Mouse (Mus musculus) retina, adult 2 months (tissue): ENCODE data around the gene Mgat4e.
A peak's percentile ranks its signal among the peaks of the same experiment; 100 is the strongest.

Experiments
- DNase-seq: peaks from one replicate; pipeline ENCODE4 v3.0.0-alpha.2; 2012; ENCODE audit warnings: low read depth, low spot score

The Mgat4e gene

DNA sequence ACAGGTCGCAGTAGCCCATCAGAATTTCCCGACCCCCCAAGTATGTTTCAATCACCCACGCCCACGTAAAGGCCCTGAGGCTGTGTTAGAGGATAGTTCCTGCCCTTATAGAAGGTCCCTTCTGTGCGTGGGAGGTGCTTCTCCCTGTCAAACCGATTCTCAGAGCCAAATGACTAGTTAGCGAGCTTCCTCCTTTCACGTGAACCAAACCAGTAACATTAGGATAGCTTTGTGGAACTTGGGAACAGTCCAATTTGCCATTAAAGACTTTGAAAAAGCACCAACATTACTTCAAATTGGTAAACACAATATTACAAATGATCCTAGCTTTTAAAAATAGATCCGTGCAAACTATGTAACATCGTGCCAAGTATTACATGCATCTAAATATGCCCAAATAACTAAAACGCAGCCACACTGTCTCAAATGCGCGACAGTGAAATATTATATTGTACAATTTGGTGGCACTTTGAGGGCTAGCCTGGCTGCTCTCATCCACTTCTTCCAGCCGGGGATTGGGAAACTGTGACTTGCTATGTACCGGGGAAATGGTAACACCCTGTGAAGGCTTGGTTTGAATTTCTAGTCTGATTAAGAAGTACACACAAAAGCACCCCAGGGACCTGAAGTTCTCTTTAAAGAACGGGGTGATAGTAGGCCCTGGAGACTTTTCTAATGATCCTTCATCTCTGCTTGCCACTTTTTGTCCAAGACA, 35.4 kb downstream of the Mgat4e start:
- no peak for DNase-seq

DNA sequence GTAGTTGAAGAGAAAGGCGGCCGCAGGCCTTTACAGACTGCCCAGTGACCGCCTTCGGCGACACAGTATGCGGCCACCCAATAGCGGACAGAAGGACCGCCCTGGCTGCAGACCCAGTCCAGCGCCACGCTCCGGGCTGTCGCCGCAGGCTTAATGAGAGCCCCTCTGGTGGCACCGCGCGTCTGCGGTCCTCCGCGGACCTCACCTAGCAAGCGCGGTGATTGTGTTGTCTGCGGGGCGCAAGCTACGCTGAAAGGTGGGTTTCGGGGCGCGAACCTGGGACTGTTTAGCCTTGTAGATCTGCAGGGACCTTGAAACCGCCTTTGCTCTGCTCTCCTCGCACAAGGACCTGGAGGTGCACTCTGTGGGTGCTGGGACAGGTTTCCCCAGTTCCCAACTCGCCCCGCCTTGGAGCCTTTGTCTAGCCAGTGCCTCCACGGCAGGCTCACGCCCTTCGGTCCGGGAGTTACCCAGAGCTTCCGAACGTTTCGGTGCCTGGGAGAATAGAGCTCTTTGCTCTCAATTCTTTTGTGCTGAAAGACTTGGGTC, 36.1 kb downstream of the Mgat4e start:
- no peak for DNase-seq

DNA sequence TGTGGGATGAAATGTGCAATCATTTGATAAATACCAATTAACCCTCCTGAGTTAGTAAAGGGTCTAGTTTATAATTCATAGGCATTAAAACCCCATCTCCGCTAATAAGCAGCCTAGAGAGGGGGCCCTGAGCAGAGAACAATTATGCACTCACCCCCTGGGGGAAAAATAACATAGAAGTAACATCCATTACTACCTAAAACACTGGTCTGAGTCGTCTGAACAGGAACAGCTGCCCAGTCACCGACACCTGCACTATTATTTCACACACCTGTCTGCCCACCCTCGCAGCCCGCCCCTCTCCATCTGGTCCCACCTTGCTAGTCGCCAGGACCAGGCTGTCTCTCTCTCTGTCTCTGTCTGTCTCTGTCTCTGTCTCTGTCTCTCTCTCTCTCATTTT, 36.9 kb downstream of the Mgat4e start:
- no peak for DNase-seq

DNA sequence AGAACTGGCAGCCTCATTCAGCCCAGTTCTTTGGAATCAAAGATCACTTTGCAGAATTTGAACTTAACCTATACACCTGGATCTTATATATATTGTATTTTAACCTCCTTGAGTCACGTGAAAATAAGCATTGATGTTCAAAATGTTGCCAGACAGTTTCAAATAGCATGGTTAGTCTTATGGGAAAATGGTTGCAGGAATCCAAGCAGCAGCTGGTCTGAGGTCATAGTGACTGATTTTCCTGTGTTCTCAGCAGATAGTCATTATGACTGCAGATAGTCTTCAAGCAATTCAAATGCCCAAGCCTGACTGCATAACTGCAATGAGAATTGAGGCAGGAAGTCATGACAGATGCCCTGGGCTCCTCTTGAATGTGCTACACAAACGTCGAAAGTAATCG, 37.3 kb downstream of the Mgat4e start:
- no peak for DNase-seq

DNA sequence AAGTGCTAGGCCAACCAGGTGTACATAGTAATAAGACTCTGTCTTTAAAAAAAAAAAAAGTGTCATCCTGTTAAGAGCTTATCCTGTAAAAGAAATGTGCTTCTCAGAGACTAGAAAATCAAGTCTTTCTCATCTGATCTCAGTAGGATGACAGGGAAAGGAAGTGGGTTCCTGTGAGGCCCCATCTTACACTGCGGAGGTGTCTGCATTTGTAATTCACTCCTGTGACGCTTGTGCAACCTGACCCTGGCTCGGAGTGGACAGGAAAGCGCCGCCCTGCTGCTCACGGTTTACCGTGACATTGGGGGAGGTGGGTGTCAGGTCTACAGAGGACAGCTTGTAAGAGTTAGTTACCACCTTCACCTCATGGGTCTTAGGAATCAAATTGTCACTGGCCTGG, 39.5 kb downstream of the Mgat4e start:
- DNase-seq, result no peak

DNA sequence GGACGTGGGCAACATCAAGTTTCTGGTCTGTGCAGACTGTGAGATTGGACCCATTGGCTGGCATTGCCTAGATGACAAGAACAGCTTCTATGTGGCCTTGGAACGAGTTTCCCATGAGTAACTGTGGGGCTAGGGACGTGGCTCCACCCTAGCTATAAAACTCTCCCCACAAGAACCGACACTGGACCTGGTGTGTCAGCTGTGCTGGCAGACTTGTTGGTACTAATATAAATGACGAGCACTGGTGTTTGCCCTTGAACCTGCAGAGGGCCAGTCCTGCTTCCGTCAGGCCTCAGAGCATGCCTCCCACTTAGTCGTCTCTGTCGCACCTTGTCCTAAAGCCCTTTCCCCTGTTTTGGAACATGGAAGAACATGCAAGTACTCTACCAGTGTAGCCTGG, 43.3 kb downstream of the Mgat4e start:
- no peak for DNase-seq

DNA sequence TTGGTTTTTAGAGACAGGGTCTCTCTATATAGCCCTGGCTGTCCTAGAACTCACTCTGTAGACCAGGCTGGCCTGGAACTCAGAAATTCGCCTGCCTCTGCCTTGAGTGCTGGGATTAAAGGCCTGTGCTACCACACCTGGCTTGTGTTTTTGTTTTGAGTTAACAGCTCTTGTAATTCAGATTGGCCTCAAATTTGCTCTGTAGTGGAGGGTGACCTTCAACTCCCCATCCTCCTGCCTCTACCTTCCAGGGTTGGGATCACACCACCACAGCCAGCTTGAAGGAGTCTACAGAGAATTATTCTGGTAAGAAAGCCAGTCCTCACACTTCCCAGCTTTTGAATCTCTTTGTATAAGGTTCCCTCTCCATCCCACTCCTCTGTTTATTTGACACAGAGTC, 48.6 kb downstream of the Mgat4e start:
- no peak for DNase-seq

DNA sequence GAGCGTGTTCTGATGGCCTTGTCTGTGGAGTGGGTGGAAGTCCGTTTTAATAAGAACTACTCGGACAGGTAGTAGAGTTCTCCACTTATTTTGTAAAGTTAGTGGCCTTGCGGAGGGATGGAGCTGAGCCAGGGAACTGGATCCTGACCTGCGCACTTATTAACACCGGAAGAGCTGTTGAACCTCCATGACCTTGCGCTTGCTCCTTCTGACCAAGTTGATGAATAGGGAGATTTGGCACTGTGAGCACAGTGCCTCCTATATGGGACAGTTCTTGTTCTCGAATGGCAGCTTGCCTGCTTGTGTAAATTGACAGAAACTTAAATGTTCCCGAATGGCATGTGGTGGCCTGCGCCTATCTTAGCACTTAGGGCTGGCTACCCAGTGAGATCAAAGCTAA, 53.5 kb downstream of the Mgat4e start:
- no peak for DNase-seq

DNA sequence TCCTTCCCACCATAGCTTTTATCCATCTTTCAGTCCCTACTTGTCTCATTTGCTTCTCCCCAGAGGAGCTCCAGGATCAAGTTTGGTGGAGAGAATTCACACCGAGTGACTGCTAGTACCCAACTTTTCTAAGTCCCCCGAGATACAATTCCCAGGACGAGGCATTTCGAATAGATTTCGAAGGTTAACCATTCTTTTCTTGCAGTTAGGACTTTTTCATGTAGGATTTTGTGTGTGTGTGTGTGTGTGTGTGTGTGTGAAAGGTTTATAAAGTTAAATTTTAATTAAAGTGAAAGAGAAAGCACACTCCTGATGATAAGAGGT, 54.3 kb downstream of the Mgat4e start:
- DNase-seq, result no peak

DNA sequence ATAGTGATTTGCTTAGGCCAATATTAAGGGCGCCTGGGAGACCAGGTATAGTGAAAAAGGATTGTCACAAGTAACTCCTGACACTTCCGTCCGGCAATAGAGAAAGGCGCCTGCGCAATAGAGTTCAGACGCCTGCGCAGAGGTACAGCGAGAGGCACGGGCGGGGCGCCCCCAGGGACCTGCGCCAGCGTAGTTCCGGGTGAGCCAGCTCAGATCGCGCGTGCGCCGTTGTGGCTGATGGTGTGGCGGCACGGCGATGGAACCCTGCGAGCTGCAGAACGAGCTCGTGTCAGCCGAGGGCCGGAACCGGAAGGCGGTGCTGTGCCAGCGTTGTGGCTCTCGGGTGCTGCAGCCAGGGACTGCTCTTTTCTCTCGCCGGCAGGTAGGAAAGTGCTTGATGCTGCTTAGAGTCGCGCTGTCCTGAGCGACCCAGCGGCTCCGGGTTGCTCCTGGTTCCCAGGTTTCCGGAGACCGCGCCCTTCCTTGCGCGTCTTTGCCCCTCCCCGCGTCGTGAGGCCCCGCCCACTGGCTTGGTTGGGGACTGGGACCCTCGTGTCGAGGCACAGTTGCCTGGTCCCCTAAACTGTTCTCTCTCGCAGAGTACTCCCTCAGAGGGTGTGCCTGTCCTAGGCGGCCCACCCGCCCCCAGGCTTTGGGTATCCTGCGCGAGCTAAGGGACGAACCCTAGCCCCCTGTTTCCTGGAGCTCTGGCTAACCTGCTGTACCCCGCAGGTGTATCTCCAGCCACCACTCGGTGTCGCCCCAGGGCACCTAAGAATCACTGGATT, 54.9 kb downstream of the Mgat4e start, which contains the start of gene Rabif:
Gene Rabif, plus strand, starts transcription at position 221 of the 788 bp plus-strand sequence.
- peak; percentile 87 for DNase-seq

DNA sequence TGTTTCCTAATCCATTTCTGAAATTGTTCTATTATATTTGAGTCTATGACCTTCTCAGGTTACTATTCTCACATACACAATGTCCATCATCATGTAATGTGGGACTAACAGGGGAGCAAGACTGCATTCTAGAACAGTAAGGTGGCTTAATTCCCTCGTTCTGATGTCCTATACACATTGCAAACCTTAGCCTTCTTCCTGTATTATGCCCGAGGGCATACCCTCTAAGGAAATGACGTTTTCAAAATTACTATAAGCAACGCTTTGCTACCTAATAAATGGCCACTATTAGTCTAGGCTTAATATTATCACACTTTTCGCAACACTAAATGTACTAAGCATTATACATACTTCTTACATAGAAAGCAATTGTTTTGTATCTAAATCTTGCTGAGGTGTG, 55.5 kb downstream of the Mgat4e start:
- no peak for DNase-seq

DNA sequence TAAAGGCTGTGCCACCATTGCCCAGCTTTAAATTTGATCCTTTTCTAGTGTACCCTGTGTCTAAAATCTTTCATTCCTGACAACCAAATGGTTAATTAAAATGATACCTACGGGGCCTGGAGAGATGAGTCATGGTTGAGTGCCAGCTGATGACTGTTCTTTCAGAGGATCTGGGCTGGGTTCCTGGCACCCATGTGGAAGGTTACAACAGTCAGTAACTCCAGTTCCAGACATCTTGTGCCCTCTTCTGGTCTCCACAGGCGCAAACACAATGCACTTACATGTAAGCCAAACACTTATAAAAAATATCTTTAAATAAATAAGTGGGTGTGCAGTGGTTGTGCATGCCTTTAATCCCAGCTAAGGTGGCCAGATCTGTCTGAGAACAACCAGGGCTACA, 56.0 kb downstream of the Mgat4e start:
- DNase-seq, result no peak

DNA sequence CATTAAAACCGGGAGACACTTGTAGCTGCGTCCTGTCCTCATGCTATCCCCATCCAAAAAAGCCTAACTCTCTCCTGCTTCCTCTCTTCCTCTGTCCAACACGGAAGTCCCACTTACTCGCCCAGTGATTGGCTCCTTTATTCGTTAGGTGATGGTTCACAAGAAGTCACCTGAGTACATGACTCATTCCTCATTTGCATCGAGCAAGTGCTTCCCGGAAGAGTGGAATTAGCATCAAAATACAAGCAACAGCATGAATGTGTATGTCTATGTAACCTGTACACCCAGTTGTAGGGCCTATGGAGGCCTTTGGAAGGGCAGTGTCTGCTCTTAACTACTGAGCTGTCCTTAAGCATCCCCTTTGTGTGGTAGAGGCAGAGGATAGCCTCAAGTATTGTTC, 57.2 kb downstream of the Mgat4e start:
- no peak for DNase-seq
